Mouse (Mus musculus) MEL (cell line): Measurements from ENCODE around the gene Ripply1. TPM values are rescaled to one million over a fixed set of nuclear protein-coding genes. Genes with fewer than 3 reads are reported as not detected.
A peak's percentile ranks its signal among the peaks of the same experiment; 100 is the strongest.

ENCODE experiments used
- DNase-seq: peaks from one replicate; pipeline ENCODE4 v3.0.0; 2011; ENCODE audit warnings: low read depth, low spot score
- H3K27ac ChIP-seq: 2 replicates; pipeline ENCODE4 v1.5.1; 2012; ENCODE audit warnings: low read depth, mild to moderate bottlenecking, control low read depth, low read length, moderate library complexity; ENCODE audit not compliant: control insufficient read depth
- H3K27me3 ChIP-seq, 2 experiments: fragments of 150-350 bp in 1 of 2; sonication (generic) in 1 of 2; 2 replicates each; pipeline ENCODE4 v1.6.1; 2012; ENCODE audit warnings: low read length in 2 of 2, mild to moderate bottlenecking in 2 of 2, improper control_type of control experiment in 1 of 2, moderate library complexity in 1 of 2; ENCODE audit not compliant: insufficient read depth in 2 of 2, control insufficient read depth in 1 of 2
- H3K36me3 ChIP-seq, 2 experiments: 2 replicates each; pipeline ENCODE4 v1.6.1; 2012 to 2014; ENCODE audit warnings: low read length in 2 of 2, improper control_type of control experiment in 1 of 2, inconsistent platforms in 1 of 2, mild to moderate bottlenecking in 1 of 2; ENCODE audit not compliant: insufficient read depth in 2 of 2, control insufficient read depth in 1 of 2
- H3K4me1 ChIP-seq, 2 experiments: fragments of 150-350 bp in 1 of 2; sonication (generic) in 1 of 2; 2 replicates each; pipeline ENCODE4 v1.6.1; 2012; ENCODE audit warnings: low read length in 2 of 2, improper control_type of control experiment in 1 of 2, mild to moderate bottlenecking in 1 of 2; ENCODE audit not compliant: insufficient read depth in 2 of 2, control insufficient read depth in 1 of 2
- H3K4me3 ChIP-seq, 2 experiments: fragments of 150-350 bp in 1 of 2; sonication (generic) in 1 of 2; 2 replicates each; pipeline ENCODE4 v1.5.1; 2012; ENCODE audit warnings: low read depth in 2 of 2, low read length in 2 of 2, mild to moderate bottlenecking in 2 of 2, moderate library complexity in 2 of 2, control low read depth in 1 of 2, improper control_type of control experiment in 1 of 2; ENCODE audit not compliant: control insufficient read depth in 1 of 2, insufficient read depth in 1 of 2
- H3K79me2 ChIP-seq: 2 replicates; pipeline ENCODE4 v1.6.1; 2012; ENCODE audit warnings: mild to moderate bottlenecking, low read length, moderate library complexity; ENCODE audit not compliant: control insufficient read depth, poor library complexity, insufficient read depth
- H3K9ac ChIP-seq: 2 replicates; pipeline ENCODE4 v1.6.1; 2012; ENCODE audit warnings: low read depth, mild to moderate bottlenecking, control low read depth, low read length, moderate library complexity; ENCODE audit not compliant: control insufficient read depth, poor library complexity, severe bottlenecking
- H3K9me3 ChIP-seq: fragments of 150-350 bp; sonication (generic); replicated peaks from 2 replicates; pipeline ENCODE4 v1.6.1; 2012; ENCODE audit warnings: mild to moderate bottlenecking, low read length, improper control_type of control experiment, moderate library complexity; ENCODE audit not compliant: insufficient read depth
- BHLHE40 ChIP-seq: IDR thresholded peaks from 2 replicates; pipeline ENCODE4 v1.6.1; 2012; ENCODE audit warnings: low read depth, mild to moderate bottlenecking, inconsistent platforms, low read length, improper control_type of control experiment, borderline replicate concordance
- CHD2 ChIP-seq: IDR thresholded peaks from 2 replicates; pipeline ENCODE4 v1.6.1; 2011; ENCODE audit warnings: low read length, improper control_type of control experiment
- CTCF ChIP-seq, 3 experiments: IDR thresholded peaks in 2 of 3; conservative IDR thresholded peaks in 1 of 3; 2 replicates each; pipeline ENCODE4 v1.5.1; 2011 to 2012; ENCODE audit warnings: low read length in 3 of 3, low read depth in 2 of 3, mild to moderate bottlenecking in 2 of 3, improper control_type of control experiment in 1 of 3, inconsistent platforms in 1 of 3, mixed read lengths in 1 of 3, moderate library complexity in 1 of 3; ENCODE audit not compliant: control insufficient read depth in 1 of 3, insufficient read depth in 1 of 3, poor library complexity in 1 of 3, severe bottlenecking in 1 of 3
- E2F4 ChIP-seq: IDR thresholded peaks from 2 replicates; pipeline ENCODE4 v1.6.1; 2011; ENCODE audit warnings: low read depth, low read length, improper control_type of control experiment, borderline replicate concordance
- ETS1 ChIP-seq: IDR thresholded peaks from 2 replicates; pipeline ENCODE4 v1.6.1; 2012; ENCODE audit warnings: low read depth, mild to moderate bottlenecking, inconsistent platforms, low read length, improper control_type of control experiment, moderate library complexity
- GATA1 ChIP-seq: IDR thresholded peaks from 2 replicates; pipeline ENCODE4 v1.6.1; 2011; ENCODE audit warnings: low read depth, low read length, improper control_type of control experiment
- KAT2A ChIP-seq: conservative IDR thresholded peaks from 2 replicates; pipeline ENCODE4 v1.6.1; 2012; ENCODE audit warnings: low read depth, low read length, improper control_type of control experiment, inconsistent platforms
- MAFK ChIP-seq: IDR thresholded peaks from 2 replicates; pipeline ENCODE4 v1.6.1; 2011; ENCODE audit warnings: low read depth, mild to moderate bottlenecking, low read length, improper control_type of control experiment, borderline replicate concordance
- MAX ChIP-seq: IDR thresholded peaks from 2 replicates; pipeline ENCODE4 v1.6.1; 2011; ENCODE audit warnings: low read length, improper control_type of control experiment
- MXI1 ChIP-seq: IDR thresholded peaks from 2 replicates; pipeline ENCODE4 v1.6.1; 2011; ENCODE audit warnings: mild to moderate bottlenecking, low read depth, low read length, improper control_type of control experiment
- MYC ChIP-seq: IDR thresholded peaks from 2 replicates; pipeline ENCODE4 v1.6.1; 2011; ENCODE audit warnings: low read depth, mild to moderate bottlenecking, low read length, improper control_type of control experiment, moderate library complexity
- NRF1 ChIP-seq: IDR thresholded peaks from 2 replicates; pipeline ENCODE4 v1.6.1; 2014; ENCODE audit warnings: low read depth, mild to moderate bottlenecking, inconsistent platforms, low read length, improper control_type of control experiment, moderate library complexity; ENCODE audit not compliant: poor library complexity, insufficient read depth, severe bottlenecking
- POLR2A ChIP-seq, 2 experiments: IDR thresholded peaks; 2 replicates each; pipeline ENCODE4 v1.6.1; 2011 to 2012; ENCODE audit warnings: low read length in 2 of 2, mild to moderate bottlenecking in 2 of 2, control low read depth in 1 of 2, improper control_type of control experiment in 1 of 2, low read depth in 1 of 2, moderate library complexity in 1 of 2; ENCODE audit not compliant: control insufficient read depth in 1 of 2, insufficient read depth in 1 of 2, poor library complexity in 1 of 2
- POLR2AphosphoS2 ChIP-seq: IDR thresholded peaks from 2 replicates; pipeline ENCODE4 v1.6.1; 2011; ENCODE audit warnings: low read length, improper control_type of control experiment
- RAD21 ChIP-seq: IDR thresholded peaks from 2 replicates; pipeline ENCODE4 v1.6.1; 2011; ENCODE audit warnings: mild to moderate bottlenecking, low read depth, low read length, improper control_type of control experiment
- RCOR1 ChIP-seq: IDR thresholded peaks from 2 replicates; pipeline ENCODE4 v1.6.1; 2012; ENCODE audit warnings: low read depth, mild to moderate bottlenecking, inconsistent platforms, low read length, improper control_type of control experiment
- SIN3A ChIP-seq: IDR thresholded peaks from 2 replicates; pipeline ENCODE4 v1.6.1; 2012; ENCODE audit warnings: low read length, improper control_type of control experiment, inconsistent platforms
- SMC3 ChIP-seq: IDR thresholded peaks from 2 replicates; pipeline ENCODE4 v1.6.1; 2011; ENCODE audit warnings: low read depth, low read length, improper control_type of control experiment
- TCF12 ChIP-seq: IDR thresholded peaks from 2 replicates; pipeline ENCODE4 v1.6.1; 2014; ENCODE audit warnings: low read depth, mild to moderate bottlenecking, inconsistent platforms, low read length, improper control_type of control experiment, moderate library complexity
- UBTF ChIP-seq: IDR thresholded peaks from 2 replicates; pipeline ENCODE4 v1.6.1; 2012; ENCODE audit warnings: low read depth, mild to moderate bottlenecking, inconsistent platforms, low read length, improper control_type of control experiment, moderate library complexity, borderline replicate concordance; ENCODE audit not compliant: insufficient read depth
- ZC3H11A ChIP-seq: IDR thresholded peaks from 2 replicates; pipeline ENCODE4 v1.6.1; 2012; ENCODE audit warnings: low read depth, mild to moderate bottlenecking, inconsistent platforms, low read length, improper control_type of control experiment
- ZMIZ1 ChIP-seq: IDR thresholded peaks from 2 replicates; pipeline ENCODE4 v1.6.1; 2012; ENCODE audit warnings: low read depth, mild to moderate bottlenecking, inconsistent platforms, low read length, improper control_type of control experiment, moderate library complexity
- polyA plus RNA-seq, 2 experiments: library from polyadenylated mRNA; stranded (reverse) in 1 of 2; unstranded in 1 of 2; fragments of >175 nt in 1 of 2; fragments of >200 nt in 1 of 2; gene quantifications; 2 replicates each; pipeline versions ENCODE4 v1.2.1 to v1.2.4; 2012; ENCODE audit warnings: low replicate concordance in 2 of 2, low read depth in 1 of 2; ENCODE audit not compliant: insufficient read length in 2 of 2, insufficient read depth in 1 of 2, missing spikeins in 1 of 2
- total RNA-seq: library from RNA; depleted of rRNA; stranded (reverse); fragments of 300-350 nt; gene quantifications from 2 replicates; pipeline ENCODE4 v1.2.3, GENCODE M21; 2012

Gene Ripply1
- total and polyA plus RNA-seq, 3 experiments, result not detected

GRCm38 (mm10) chrX:139775084-139775612 lies 7.0 kb downstream of the Ripply1 start:
- Histone ChIP-seq H3K9ac (peak overlapping the region; percentile 59), H3K27me3 (no peaks in the 10 kb centered on the region), H3K79me2 (no peaks in the 10 kb centered on the region; the same call in 1 of the 2 replicates), H3K36me3 (peaks cover 0 to 3% of the 10 kb centered on the region in 2 experiments; a peak in 1 of 4 replicates), H3K4me1 (peaks cover 0 to 7% of the 10 kb centered on the region in 2 experiments; a peak in 2 of 4 replicates), H3K4me3 (peak overlapping the region; percentile 61 to 65), H3K27ac (no peak overlapping the region; the same call in 1 of the 2 replicates), H3K9me3 (no peaks in the 10 kb centered on the region)
- DNase-seq, result peak; percentile 86
- peak; percentile 22; the same call in 1 of the 2 replicates for TF ChIP-seq SMC3
- TF ChIP-seq MAX, result no peak
- no peak for TF ChIP-seq POLR2A (IDR thresholded peaks at IDR 0.05; ENCODE audit: control insufficient read depth in 1 of 2, insufficient read depth in 1 of 2, low read depth in 1 of 2, low read length in 2 of 2, poor library complexity in 1 of 2)
- no peak for TF ChIP-seq E2F4
- no peak for TF ChIP-seq POLR2AphosphoS2
- no peak for TF ChIP-seq ZMIZ1
- TF ChIP-seq UBTF, result no peak
- no peak for TF ChIP-seq NRF1
- no peak for TF ChIP-seq ETS1
- no peak for TF ChIP-seq BHLHE40
- TF ChIP-seq RCOR1, result peak; percentile 12; the same call in 1 of the 2 replicates
- TF ChIP-seq KAT2A, result no peak
- TF ChIP-seq TCF12, result no peak
- no peak for TF ChIP-seq MYC

GRCm38 (mm10) chrX:139774309-139775083 lies 7.7 kb downstream of the Ripply1 start:
- Histone ChIP-seq H3K79me2 (no peaks in the 10 kb centered on the region; the same call in 1 of the 2 replicates), H3K4me1 (peaks cover 0 to 3% of the 10 kb centered on the region in 2 experiments; a peak in 1 of 4 replicates), H3K27me3 (no peaks in the 10 kb centered on the region), H3K4me3 (peak overlapping the region; percentile 61 to 65), H3K9ac (peak overlapping the region; percentile 59), H3K9me3 (no peaks in the 10 kb centered on the region), H3K36me3 (peaks cover 0 to 2% of the 10 kb centered on the region in 2 experiments; a peak in 1 of 4 replicates), H3K27ac (peak overlapping the region; percentile 8; the same call in 1 of the 2 replicates)
- TF ChIP-seq MYC (0 out of 2 replicates have a peak, but pooled peaks have one; percentile 26), KAT2A (no peak), CHD2 (no peak), MAFK (no peak), RAD21 (peak; percentile 99), BHLHE40 (0 out of 2 replicates have a peak, but pooled peaks have one; percentile 18), ZC3H11A (peak; percentile 99), CTCF (IDR thresholded peaks at IDR 0.05 in 2 of 3, conservative IDR thresholded peaks at IDR 0.05 in 1 of 3; ENCODE audit: control insufficient read depth in 1 of 3, insufficient read depth in 1 of 3, low read depth in 2 of 3, low read length in 3 of 3, poor library complexity in 1 of 3, severe bottlenecking in 1 of 3) (peak; percentile 74 to 99 (median 86)), GATA1 (0 out of 2 replicates have a peak, but pooled peaks have one; percentile 12), SMC3 (peak; percentile 99), MXI1 (no peak), SIN3A (peak; percentile 63)
- peak; percentile 90 for DNase-seq
